Mouse (Mus musculus) c-Kit-negative CD71-positive TER-119-positive erythroid progenitor cells, embryonic 14.5 days (primary cell): ENCODE measurements around the gene Lefty1.
"Not testable (repeated sequence)": the region's sequence is repeated elsewhere in the genome, so short reads cannot be mapped to it uniquely, and the experiment has no call there.

Source experiments
- DNase-seq: peaks from one replicate; pipeline ENCODE4 v3.0.0-alpha.2; 2013; ENCODE audit warnings: low read depth, low spot score

The Lefty1 gene

GRCm38 (mm10) chr1:180919686-180920085, 15.1 kb upstream of the Lefty1 start:
- DNase-seq = no peak

- no peak for DNase-seq
These were observed 12.4 kb upstream of the Lefty1 start for GRCm38 (mm10) chr1:180922273-180923048.

- no peak for DNase-seq
These were observed 10.1 kb upstream of the Lefty1 start for GRCm38 (mm10) chr1:180924737-180925136.

- DNase-seq = no peak
These were observed 8.5 kb upstream of the Lefty1 start for GRCm38 (mm10) chr1:180926286-180926685.

GRCm38 (mm10) chr1:180929599-180929998, 5.2 kb upstream of the Lefty1 start:
- DNase-seq = no peak

GRCm38 (mm10) chr1:180931106-180931505, 3.7 kb upstream of the Lefty1 start:
- no peak for DNase-seq

- DNase-seq = no peak
These were observed 1.2 kb upstream of the Lefty1 start for GRCm38 (mm10) chr1:180933659-180934058.

GRCm38 (mm10) chr1:180936610-180937398, 2.0 kb downstream of the Lefty1 start:
- not testable (repeated sequence) for DNase-seq

GRCm38 (mm10) chr1:180937631-180938030, 2.8 kb downstream of the Lefty1 start:
- DNase-seq = not testable (repeated sequence)

- not testable (repeated sequence) for DNase-seq
These were observed 4.0 kb downstream of the Lefty1 start for GRCm38 (mm10) chr1:180938781-180939180.

GRCm38 (mm10) chr1:180940776-180941460, 6.1 kb downstream of the Lefty1 start:
- DNase-seq = no peak

GRCm38 (mm10) chr1:180941726-180942125, 6.9 kb downstream of the Lefty1 start:
- DNase-seq = no peak

- peak; percentile 57 for DNase-seq
These were observed 7.6 kb downstream of the Lefty1 start, which contains the start of gene Tmem63a for GRCm38 (mm10) chr1:180942166-180943031. TSS of gene Tmem63a (plus strand) at chr1:180942344.

- DNase-seq = no peak
These were observed 8.3 kb downstream of the Lefty1 start for GRCm38 (mm10) chr1:180943032-180943644.

GRCm38 (mm10) chr1:180943896-180944295, 9.1 kb downstream of the Lefty1 start:
- no peak for DNase-seq

GRCm38 (mm10) chr1:180944553-180944952, 9.7 kb downstream of the Lefty1 start:
- DNase-seq = no peak

- peak; percentile 60 for DNase-seq
These were observed 10.5 kb downstream of the Lefty1 start for GRCm38 (mm10) chr1:180945001-180945980.

- DNase-seq = no peak
These were observed 11.6 kb downstream of the Lefty1 start for GRCm38 (mm10) chr1:180946448-180946847.

- DNase-seq = no peak
These were observed 17.4 kb downstream of the Lefty1 start for GRCm38 (mm10) chr1:180952085-180952746.
